Mouse (Mus musculus) neural tube, embryonic 12.5 days (tissue): ENCODE results near the gene Ints4. TPM values are rescaled to one million over a fixed set of nuclear protein-coding genes. Genes with fewer than 3 reads are reported as not detected.

Source experiments
- ATAC-seq: fragments of 200-750 bp; cut with Nextera tagmentation; 2 replicates; pipeline ENCODE4 v1.8.0; 2017; ENCODE audit warnings: low read depth, mild to moderate bottlenecking, moderate TSS enrichment, moderate library complexity; ENCODE audit not compliant: low FRiP score
- H3K27ac ChIP-seq: fragments of 300-500 bp; sonication (generic); 2 replicates; pipeline ENCODE4 v1.5.1; 2016
- H3K27me3 ChIP-seq: fragments of 300-500 bp; sonication (generic); replicated peaks from 2 replicates; pipeline ENCODE4 v1.6.1; 2016; ENCODE audit warnings: mild to moderate bottlenecking
- H3K36me3 ChIP-seq: fragments of 300-500 bp; sonication (generic); 2 replicates; pipeline ENCODE4 v1.6.1; 2016; ENCODE audit warnings: mild to moderate bottlenecking
- H3K4me1 ChIP-seq: fragments of 300-500 bp; sonication (generic); 2 replicates; pipeline ENCODE4 v1.6.1; 2016
- H3K4me2 ChIP-seq: fragments of 300-500 bp; sonication (generic); replicated peaks from 2 replicates; pipeline ENCODE4 v1.6.1; 2016; ENCODE audit warnings: mild to moderate bottlenecking
- H3K4me3 ChIP-seq: fragments of 300-500 bp; sonication (generic); 2 replicates; pipeline ENCODE4 v1.5.1; 2016
- H3K9ac ChIP-seq: fragments of 300-500 bp; sonication (generic); 2 replicates; pipeline ENCODE4 v1.6.1; 2016; ENCODE audit warnings: mild to moderate bottlenecking
- H3K9me3 ChIP-seq: fragments of 300-500 bp; sonication (generic); 2 replicates; pipeline ENCODE4 v1.6.1; 2016; ENCODE audit warnings: mild to moderate bottlenecking
- WGBS: fragments of 180-500 bp; shearing (Covaris S2); methylation state at CpG from one replicate; pipeline ENCODE4 v1.1.7; 2016; 5-methylcytosine and 5-hydroxymethylcytosine counted together
- polyA plus RNA-seq: library from polyadenylated mRNA; unstranded; fragments of >200 nt; fragmentation: Nextera tagmentation; extraction: Ambion mirVana; gene quantifications from 2 replicates; pipeline ENCODE4 v1.2.1, GENCODE M21; 2016

Ints4 gene
- polyA plus RNA-seq, 1 experiment from 2014 or later, result 57.6 TPM

- Histone ChIP-seq H3K9me3 (no peaks in the 10 kb centered on the region), H3K4me1 (peaks cover 18% of the 10 kb centered on the region), H3K36me3 (no peaks in the 10 kb centered on the region), H3K4me2 (no peak overlapping the region), H3K27ac (no peak overlapping the region), H3K9ac (no peak overlapping the region), H3K27me3 (no peaks in the 10 kb centered on the region), H3K4me3 (no peak overlapping the region)
- WGBS, result 65% methylated on average over 3 of the region's 3 CpGs
- ATAC-seq, result no peak
Observed at GRCm38 (mm10) chr7:97479349-97479748, 1.4 kb upstream of the Ints4 start.

- H3K4me2 ChIP-seq, result peak overlapping the region; percentile 91
- H3K27me3 ChIP-seq, result no peaks in the 10 kb centered on the region
- peak; percentile 27; the same call in 1 of the 2 replicates for ATAC-seq
- H3K4me3 ChIP-seq, result 0 out of 2 replicates have a peak overlapping the region, but pooled peaks have one; percentile 78
- H3K4me1 ChIP-seq, result peaks cover 18% of the 10 kb centered on the region
- no peaks in the 10 kb centered on the region for H3K9me3 ChIP-seq
- no peak overlapping the region for H3K9ac ChIP-seq
- H3K36me3 ChIP-seq, result peaks cover 6% of the 10 kb centered on the region
- 33% methylated on average over 3 of the region's 3 CpGs for WGBS
- H3K27ac ChIP-seq, result no peak overlapping the region
Observed at GRCm38 (mm10) chr7:97480290-97480689, 466 bp upstream of the Ints4 start.

GRCm38 (mm10) chr7:97483378-97483777 is 2.6 kb downstream of the Ints4 start:
- no peak overlapping the region for H3K4me2 ChIP-seq
- no peaks in the 10 kb centered on the region for H3K9me3 ChIP-seq
- H3K36me3 ChIP-seq, result peaks cover 35% of the 10 kb centered on the region
- H3K27ac ChIP-seq, result no peak overlapping the region
- peaks cover 18% of the 10 kb centered on the region for H3K4me1 ChIP-seq
- no peak overlapping the region for H3K9ac ChIP-seq
- 96% methylated on average over 2 of the region's 2 CpGs for WGBS
- no peak for ATAC-seq
- H3K4me3 ChIP-seq, result no peak overlapping the region
- no peaks in the 10 kb centered on the region for H3K27me3 ChIP-seq

GRCm38 (mm10) chr7:97491157-97491556 is 10.4 kb downstream of the Ints4 start:
- Histone ChIP-seq H3K9me3 (no peaks in the 10 kb centered on the region), H3K4me2 (no peak overlapping the region), H3K4me1 (no peaks in the 10 kb centered on the region), H3K9ac (no peak overlapping the region), H3K27ac (no peak overlapping the region), H3K27me3 (no peaks in the 10 kb centered on the region), H3K4me3 (no peak overlapping the region), H3K36me3 (peaks cover 63% of the 10 kb centered on the region)
- ATAC-seq, result no peak
- 69% methylated on average over 3 of the region's 3 CpGs for WGBS

- Histone ChIP-seq H3K27me3 (no peaks in the 10 kb centered on the region), H3K9ac (no peak overlapping the region), H3K36me3 (peaks cover 57% of the 10 kb centered on the region), H3K27ac (no peak overlapping the region), H3K4me2 (no peak overlapping the region), H3K4me1 (no peaks in the 10 kb centered on the region), H3K9me3 (no peaks in the 10 kb centered on the region), H3K4me3 (no peak overlapping the region)
- no peak for ATAC-seq
- WGBS, result 96% methylated on average over 4 of the region's 4 CpGs
Observed at GRCm38 (mm10) chr7:97492420-97492819, 11.7 kb downstream of the Ints4 start.

- H3K4me3 ChIP-seq, result no peak overlapping the region
- no peaks in the 10 kb centered on the region for H3K27me3 ChIP-seq
- no peak overlapping the region for H3K4me2 ChIP-seq
- no peak overlapping the region for H3K27ac ChIP-seq
- peaks cover 52% of the 10 kb centered on the region for H3K36me3 ChIP-seq
- no peak for ATAC-seq
- H3K9ac ChIP-seq, result no peak overlapping the region
- no peaks in the 10 kb centered on the region for H3K4me1 ChIP-seq
- H3K9me3 ChIP-seq, result no peaks in the 10 kb centered on the region
Observed at GRCm38 (mm10) chr7:97495052-97495451, 14.3 kb downstream of the Ints4 start.

- no peak overlapping the region for H3K27ac ChIP-seq
- no peak overlapping the region for H3K9ac ChIP-seq
- H3K4me2 ChIP-seq, result no peak overlapping the region
- H3K4me1 ChIP-seq, result no peaks in the 10 kb centered on the region
- H3K27me3 ChIP-seq, result no peaks in the 10 kb centered on the region
- H3K9me3 ChIP-seq, result no peaks in the 10 kb centered on the region
- H3K4me3 ChIP-seq, result no peak overlapping the region
- WGBS, result 91% methylated on average over 5 of the region's 5 CpGs
- peaks cover 56% of the 10 kb centered on the region for H3K36me3 ChIP-seq
- ATAC-seq, result no peak
Observed at GRCm38 (mm10) chr7:97500555-97501209, 19.9 kb downstream of the Ints4 start.

- H3K4me1 ChIP-seq, result no peaks in the 10 kb centered on the region
- ATAC-seq, result no peak
- 79% methylated on average over 1 of the region's 1 CpGs for WGBS
- H3K27me3 ChIP-seq, result no peaks in the 10 kb centered on the region
- H3K9ac ChIP-seq, result no peak overlapping the region
- H3K4me2 ChIP-seq, result no peak overlapping the region
- no peaks in the 10 kb centered on the region for H3K9me3 ChIP-seq
- H3K36me3 ChIP-seq, result peaks cover 78% of the 10 kb centered on the region
- H3K27ac ChIP-seq, result no peak overlapping the region
- no peak overlapping the region for H3K4me3 ChIP-seq
Observed at GRCm38 (mm10) chr7:97514786-97515185, 34.0 kb downstream of the Ints4 start.

GRCm38 (mm10) chr7:97519935-97520334 is 39.2 kb downstream of the Ints4 start:
- 86% methylated on average over 2 of the region's 2 CpGs for WGBS
- ATAC-seq, result no peak
- Histone ChIP-seq H3K27ac (no peak overlapping the region), H3K9ac (no peak overlapping the region), H3K4me1 (no peaks in the 10 kb centered on the region), H3K27me3 (no peaks in the 10 kb centered on the region), H3K36me3 (peaks cover 67% of the 10 kb centered on the region), H3K4me3 (no peak overlapping the region), H3K9me3 (no peaks in the 10 kb centered on the region), H3K4me2 (no peak overlapping the region)

GRCm38 (mm10) chr7:97535531-97535930 is 54.8 kb downstream of the Ints4 start:
- 87% methylated on average over 5 of the region's 5 CpGs for WGBS
- no peak overlapping the region for H3K4me3 ChIP-seq
- H3K4me1 ChIP-seq, result no peaks in the 10 kb centered on the region
- no peak overlapping the region for H3K9ac ChIP-seq
- no peaks in the 10 kb centered on the region for H3K27me3 ChIP-seq
- no peaks in the 10 kb centered on the region for H3K9me3 ChIP-seq
- H3K4me2 ChIP-seq, result no peak overlapping the region
- no peak overlapping the region for H3K27ac ChIP-seq
- ATAC-seq, result no peak
- peaks cover 92% of the 10 kb centered on the region for H3K36me3 ChIP-seq

GRCm38 (mm10) chr7:97536571-97536970 is 55.8 kb downstream of the Ints4 start:
- H3K4me1 ChIP-seq, result no peaks in the 10 kb centered on the region
- H3K9ac ChIP-seq, result no peak overlapping the region
- peaks cover 92% of the 10 kb centered on the region for H3K36me3 ChIP-seq
- WGBS, result 95% methylated on average over 5 of the region's 5 CpGs
- H3K4me3 ChIP-seq, result no peak overlapping the region
- H3K27ac ChIP-seq, result no peak overlapping the region
- H3K4me2 ChIP-seq, result no peak overlapping the region
- H3K27me3 ChIP-seq, result no peaks in the 10 kb centered on the region
- no peak for ATAC-seq
- H3K9me3 ChIP-seq, result no peaks in the 10 kb centered on the region

- H3K9me3 ChIP-seq, result no peaks in the 10 kb centered on the region
- H3K4me1 ChIP-seq, result no peaks in the 10 kb centered on the region
- no peak overlapping the region for H3K27ac ChIP-seq
- H3K36me3 ChIP-seq, result peaks cover 24% of the 10 kb centered on the region
- H3K27me3 ChIP-seq, result no peaks in the 10 kb centered on the region
- ATAC-seq, result no peak
- no peak overlapping the region for H3K4me2 ChIP-seq
- no peak overlapping the region for H3K9ac ChIP-seq
- WGBS, result 83% methylated on average over 2 of the region's 2 CpGs
- no peak overlapping the region for H3K4me3 ChIP-seq
Observed at GRCm38 (mm10) chr7:97546462-97546861, 65.7 kb downstream of the Ints4 start.

GRCm38 (mm10) chr7:97549301-97549700 is 68.5 kb downstream of the Ints4 start:
- 95% methylated on average over 10 of the region's 10 CpGs for WGBS
- no peaks in the 10 kb centered on the region for H3K9me3 ChIP-seq
- H3K27ac ChIP-seq, result no peak overlapping the region
- H3K4me1 ChIP-seq, result no peaks in the 10 kb centered on the region
- H3K36me3 ChIP-seq, result no peaks in the 10 kb centered on the region
- H3K27me3 ChIP-seq, result no peaks in the 10 kb centered on the region
- no peak overlapping the region for H3K4me2 ChIP-seq
- H3K9ac ChIP-seq, result no peak overlapping the region
- no peak overlapping the region for H3K4me3 ChIP-seq
- ATAC-seq, result no peak
